Comparison of ENCODE assay signal across 9 mouse cellular contexts in the genomic region with DNA sequence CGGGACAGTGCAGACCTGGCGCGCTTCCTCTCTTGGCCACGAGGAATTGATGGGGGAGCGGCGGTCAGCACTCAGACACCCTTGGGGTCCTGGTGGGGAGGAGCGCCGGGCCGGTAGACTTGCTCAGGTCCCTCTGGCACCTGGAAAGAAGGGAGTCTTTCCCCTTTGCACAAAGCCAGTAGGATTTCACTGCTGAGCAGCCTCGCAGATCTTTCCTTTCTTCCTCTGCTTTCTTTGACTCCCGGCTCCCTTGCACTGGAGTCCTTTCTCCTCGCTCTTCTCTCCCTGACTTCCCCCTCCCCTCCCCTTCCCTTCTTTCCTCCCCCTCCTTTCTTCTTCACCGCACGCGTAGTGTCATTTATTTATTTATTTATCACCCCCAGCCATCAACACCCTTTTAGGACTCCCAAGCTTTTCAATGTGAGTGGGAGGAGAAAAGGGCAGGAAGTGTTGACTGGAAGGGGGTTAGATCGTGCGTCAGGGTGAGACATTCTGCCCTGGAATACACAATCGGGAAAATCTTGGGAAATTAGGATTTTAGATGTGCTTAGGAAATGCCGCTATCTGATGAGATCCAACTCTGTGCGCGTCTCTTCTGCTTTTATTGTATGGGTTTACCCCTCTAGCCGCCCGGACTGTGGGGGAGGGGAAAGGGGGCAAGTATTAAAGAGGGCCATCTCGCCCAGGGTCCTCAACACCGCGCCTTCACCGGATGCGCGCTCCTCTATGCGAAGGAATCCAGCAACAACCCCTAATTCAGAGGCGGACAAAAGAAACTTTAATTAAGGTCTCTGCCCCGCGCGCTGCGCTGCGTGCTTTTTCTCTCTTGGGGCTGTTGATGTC. TPM values are rescaled to one million over a fixed set of nuclear protein-coding genes. Genes with fewer than 3 reads are reported as not detected.
DNase-seq lines count a peak whose midpoint lies in the region; ATAC-seq and TF ChIP-seq lines count a peak whose summit lies in the region.
"Had no signal": no experiment of that assay in that cellular context is flagged by ENCODE, and none has a peak within 500 bp of the region (broad histone marks: within the 10 kb centered on the region; RNA-seq: fewer than 3 reads in every experiment).

No protein-coding gene starts in this region.

- TF ChIP-seq CTCF in midbrain, postnatal 0 days (IDR thresholded peaks at IDR 0.05), result peak; percentile 15

- no peaks in the 10 kb centered on the region for H3K36me3 ChIP-seq in forebrain, embryonic 14.5 days (ENCODE audit: control insufficient read depth, insufficient read depth, low read length)
- H3K36me3 ChIP-seq in kidney, embryonic 15.5 days, result no peaks in the 10 kb centered on the region
- no peaks in the 10 kb centered on the region for H3K36me3 ChIP-seq in midbrain, postnatal 0 days (ENCODE audit: insufficient read depth, low read length)
- H3K36me3 ChIP-seq: G1E had no signal

- H3K4me2 ChIP-seq in forebrain, embryonic 14.5 days (ENCODE audit: low read length), result peak overlapping the region; percentile 77
- peak overlapping the region; percentile 95 for H3K4me2 ChIP-seq in kidney, embryonic 15.5 days
- H3K4me2 ChIP-seq in midbrain, postnatal 0 days (ENCODE audit: low read depth, low read length, poor library complexity, severe bottlenecking), result peak overlapping the region; percentile 88

- peak overlapping the region; percentile 98 for H3K9ac ChIP-seq in forebrain, embryonic 14.5 days (ENCODE audit: low read length)
- H3K9ac ChIP-seq in kidney, embryonic 15.5 days, result peak overlapping the region; percentile 76
- peak overlapping the region; percentile 72 for H3K9ac ChIP-seq in midbrain, postnatal 0 days (replicated peaks; ENCODE audit: low read length, poor library complexity, severe bottlenecking)

- peaks cover 7% of the 10 kb centered on the region; the same call in 1 of the 2 replicates for H3K4me1 ChIP-seq in forebrain, embryonic 14.5 days (ENCODE audit: control insufficient read depth, insufficient read depth, low read length)
- peaks cover 33% of the 10 kb centered on the region for H3K4me1 ChIP-seq in kidney, embryonic 15.5 days
- H3K4me1 ChIP-seq in midbrain, postnatal 0 days (ENCODE audit: insufficient read depth, low read length), result peaks cover 8% of the 10 kb centered on the region; the same call in 1 of the 2 replicates

- peak; percentile 33 for ATAC-seq in forebrain, embryonic 14.5 days
- no peak for ATAC-seq in kidney, embryonic 15.5 days (replicated peaks; ENCODE audit: low FRiP score)
- ATAC-seq in midbrain, postnatal 0 days (ENCODE audit: low FRiP score), result peak; percentile 8; the same call in 1 of the 2 replicates
- ATAC-seq in inflammation-experienced regulatory T-cells, adult 6 months, result no peak

- no peaks in the 10 kb centered on the region for H3K9me3 ChIP-seq in forebrain, embryonic 14.5 days (replicated peaks; ENCODE audit: control insufficient read depth, low read length)
- H3K9me3 ChIP-seq in kidney, embryonic 15.5 days (replicated peaks), result no peaks in the 10 kb centered on the region
- no peaks in the 10 kb centered on the region for H3K9me3 ChIP-seq in midbrain, postnatal 0 days (ENCODE audit: low read length)

- intact Hi-C loops in gastrocnemius, postnatal 14 days (cut with DNase I; ENCODE audit: low total_unique reads), result no loop called here
- intact Hi-C loops in gastrocnemius, postnatal 36 days (cut with DNase I), result loop anchor here (5.0 kb wide), 3 partner anchors 66 to 296 kb away; no protein-coding TSS in a partner anchor

- under 1% methylated on average over 36 of the region's 36 CpGs for WGBS in forebrain, embryonic 14.5 days
- under 1% methylated on average over 36 of the region's 36 CpGs for WGBS in kidney, embryonic 15.5 days
- under 1% methylated on average over 36 of the region's 36 CpGs for WGBS in midbrain, postnatal 0 days

- peak; percentile 47 for DNase-seq in gastrocnemius, postnatal 14 days
- no peak for DNase-seq in gastrocnemius, postnatal 36 days
- DNase-seq in NIH3T3 (ENCODE audit: low read depth), result peak; percentile 40
- peak; percentile 86 for DNase-seq in forebrain, embryonic 14.5 days (ENCODE audit: low spot score)
- peak; percentile 46 for DNase-seq in midbrain, postnatal 0 days (ENCODE audit: low spot score)
- DNase-seq in ovary, postnatal 14 days (ENCODE audit: low spot score), result no peak

- H3K27me3 ChIP-seq in forebrain, embryonic 14.5 days (replicated peaks; ENCODE audit: control insufficient read depth, insufficient read depth, low read length), result no peaks in the 10 kb centered on the region
- H3K27me3 ChIP-seq in kidney, embryonic 15.5 days, result no peaks in the 10 kb centered on the region
- no peaks in the 10 kb centered on the region for H3K27me3 ChIP-seq in midbrain, postnatal 0 days (ENCODE audit: insufficient read depth, low read length)

- H3K27ac ChIP-seq in forebrain, embryonic 14.5 days (ENCODE audit: low read depth, low read length), result peak overlapping the region; percentile 97
- peak overlapping the region; percentile 84 for H3K27ac ChIP-seq in kidney, embryonic 15.5 days
- H3K27ac ChIP-seq in midbrain, postnatal 0 days (ENCODE audit: low read depth, low read length), result peak overlapping the region; percentile 95

- peak overlapping the region; percentile 75 for H3K4me3 ChIP-seq in forebrain, embryonic 14.5 days (ENCODE audit: low read depth, low read length)
- H3K4me3 ChIP-seq in kidney, embryonic 15.5 days (replicated peaks), result peak overlapping the region; percentile 78
- H3K4me3 ChIP-seq in midbrain, postnatal 0 days (ENCODE audit: low read depth, low read length), result peak overlapping the region; percentile 63

RNA-seq across cellular contexts. Expression of gene Zfp462, which starts 1.0 kb away (rescaled TPM):
- total RNA-seq in gastrocnemius, postnatal 14 days (2021), result 10 to 100 TPM; 13.7 to 21.1 TPM
- 10 to 100 TPM in 1 of 2 experiments, 1 to 10 TPM in 1; 9.3 to 12.0 TPM for total RNA-seq in gastrocnemius, postnatal 36 days (2021)
- 18.7 and 20.0 TPM in 2 replicates for polyA plus RNA-seq in forebrain, embryonic 14.5 days (2014; fragmentation: Nextera tagmentation; extraction: Ambion mirVana)
- polyA plus RNA-seq in kidney, embryonic 15.5 days (2015; fragmentation: Nextera tagmentation; extraction: Ambion mirVana), result 3.9 and 4.7 TPM in 2 replicates
- 51.5 and 55.2 TPM in 2 replicates for total RNA-seq in midbrain, postnatal 0 days (2014; rRNA removed)
- 6.2 and 9.1 TPM in 2 replicates for polyA plus RNA-seq in midbrain, postnatal 0 days (2015; fragmentation: Nextera tagmentation; extraction: Ambion mirVana)
- polyA plus RNA-seq in inflammation-experienced regulatory T-cells, adult 6 months (2017; shearing (Covaris generic)), result under 1 TPM in 1 of 3 experiments, not detected in 2; 0.07 TPM
- polyA plus RNA-seq: G1E had no signal

Comparison
In these comparisons a context has a peak if more than half of its experiments do, and no peak if none do; other contexts are left out.
1. DNase-seq: peak in gastrocnemius, postnatal 14 days (single experiment), NIH3T3 (single experiment), forebrain, embryonic 14.5 days (single experiment) and midbrain, postnatal 0 days (single experiment); none in gastrocnemius, postnatal 36 days (0 of 2) and ovary, postnatal 14 days (single experiment).
2. ATAC-seq: peak in forebrain, embryonic 14.5 days (single experiment) and midbrain, postnatal 0 days (single experiment); none in kidney, embryonic 15.5 days (single experiment) and inflammation-experienced regulatory T-cells, adult 6 months (single experiment).
3. Peak in every context shown above with its lines, with median percentiles within 50 percentile points of each other: H3K27ac ChIP-seq, H3K4me2 ChIP-seq, H3K4me3 ChIP-seq and H3K9ac ChIP-seq.